Comparison of ENCODE assay signal across 13 mouse cellular contexts in genomic region chr2:44148550-44149100, GRCm38 (mm10).
DNase-seq lines count a peak whose midpoint lies in the region; ATAC-seq and TF ChIP-seq lines count a peak whose summit lies in the region.
"Had no signal": no experiment of that assay in that cellular context is flagged by ENCODE, and none has a peak within 500 bp of the region (broad histone marks: within the 10 kb centered on the region; RNA-seq: fewer than 3 reads in every experiment).

No protein-coding gene starts in this region.

- peak overlapping the region; percentile 39 for H3K27ac ChIP-seq in embryonic facial prominence, embryonic 14.5 days (replicated peaks; ENCODE audit: low read depth, low read length)
- no peak overlapping the region for H3K27ac ChIP-seq in embryonic facial prominence, embryonic 10.5 days (replicated peaks)
- peak overlapping the region; percentile 78; the same call in 1 of the 2 replicates for H3K27ac ChIP-seq in kidney, embryonic 14.5 days (ENCODE audit: low read depth, low read length)
- peak overlapping the region; percentile 91 for H3K27ac ChIP-seq in lung, embryonic 16.5 days (ENCODE audit: low read length)
- peak overlapping the region; percentile 61; the same call in 1 of the 2 replicates for H3K27ac ChIP-seq in stomach, postnatal 0 days (replicated peaks)
- H3K27ac ChIP-seq: hindbrain, embryonic 14.5 days; liver, embryonic 13.5 days; neural tube, embryonic 13.5 days had no signal

- H3K4me3 ChIP-seq in embryonic facial prominence, embryonic 14.5 days (ENCODE audit: low read depth, low read length): no peak overlapping the region
- no peak overlapping the region for H3K4me3 ChIP-seq in embryonic facial prominence, embryonic 10.5 days
- H3K4me3 ChIP-seq in kidney, embryonic 14.5 days (ENCODE audit: low read length): no peak overlapping the region
- no peak overlapping the region for H3K4me3 ChIP-seq in lung, embryonic 16.5 days (ENCODE audit: low read length)
- no peak overlapping the region for H3K4me3 ChIP-seq in stomach, postnatal 0 days (ENCODE audit: low read depth, low read length)
- H3K4me3 ChIP-seq: liver, embryonic 13.5 days; neural tube, embryonic 13.5 days had no signal

- TF ChIP-seq EP300 in stomach, postnatal 0 days (optimal IDR thresholded peaks at IDR 0.05): no peak

- no peak overlapping the region for H3K4me2 ChIP-seq in embryonic facial prominence, embryonic 14.5 days (ENCODE audit: low read depth, low read length)
- no peak overlapping the region for H3K4me2 ChIP-seq in kidney, embryonic 14.5 days (replicated peaks; ENCODE audit: low read depth, low read length)
- no peak overlapping the region for H3K4me2 ChIP-seq in lung, embryonic 16.5 days (ENCODE audit: low read depth, low read length)
- H3K4me2 ChIP-seq in stomach, postnatal 0 days (replicated peaks; ENCODE audit: low read depth): no peak overlapping the region
- H3K4me2 ChIP-seq: hindbrain, embryonic 14.5 days; liver, embryonic 13.5 days; neural tube, embryonic 13.5 days had no signal

- H3K9ac ChIP-seq in embryonic facial prominence, embryonic 14.5 days (ENCODE audit: low read depth, low read length): no peak overlapping the region
- no peak overlapping the region for H3K9ac ChIP-seq in kidney, embryonic 14.5 days (ENCODE audit: low read depth, low read length)
- H3K9ac ChIP-seq in lung, embryonic 16.5 days (ENCODE audit: low read length): no peak overlapping the region
- no peak overlapping the region for H3K9ac ChIP-seq in stomach, postnatal 0 days (ENCODE audit: low read length)
- H3K9ac ChIP-seq: hindbrain, embryonic 14.5 days; liver, embryonic 13.5 days; neural tube, embryonic 13.5 days had no signal

- peak; percentile 57 for DNase-seq in embryonic facial prominence, embryonic 14.5 days (ENCODE audit: low spot score)
- no peak for DNase-seq in embryonic facial prominence, embryonic 10.5 days (ENCODE audit: low spot score)
- DNase-seq in kidney, adult 9 months: no peak
- DNase-seq in lung, postnatal 25 days (ENCODE audit: low spot score): no peak
- DNase-seq in stomach, postnatal 0 days (ENCODE audit: low spot score): no peak
- DNase-seq in left cerebral cortex, postnatal 36 days (ENCODE audit: low spot score in 2 of 2): no peak
- DNase-seq: liver, embryonic 13.5 days had no signal

- no peaks in the 10 kb centered on the region for H3K9me3 ChIP-seq in embryonic facial prominence, embryonic 14.5 days (ENCODE audit: control insufficient read depth, low read length)
- no peaks in the 10 kb centered on the region for H3K9me3 ChIP-seq in embryonic facial prominence, embryonic 10.5 days
- no peaks in the 10 kb centered on the region for H3K9me3 ChIP-seq in kidney, embryonic 14.5 days (ENCODE audit: control insufficient read depth, low read length)
- no peaks in the 10 kb centered on the region for H3K9me3 ChIP-seq in lung, embryonic 16.5 days (ENCODE audit: control insufficient read depth, low read length)
- H3K9me3 ChIP-seq in stomach, postnatal 0 days (ENCODE audit: control insufficient read depth, low read length): no peaks in the 10 kb centered on the region
- H3K9me3 ChIP-seq: liver, embryonic 13.5 days; neural tube, embryonic 13.5 days had no signal

- 57% methylated on average over 7 of the region's 7 CpGs for WGBS in embryonic facial prominence, embryonic 14.5 days
- WGBS in embryonic facial prominence, embryonic 10.5 days: 65% methylated on average over 7 of the region's 7 CpGs
- WGBS in kidney, embryonic 14.5 days: 74% methylated on average over 7 of the region's 7 CpGs
- WGBS in lung, embryonic 16.5 days: 38% methylated on average over 7 of the region's 7 CpGs
- 55% methylated on average over 7 of the region's 7 CpGs for WGBS in stomach, postnatal 0 days

- intact Hi-C loops in left cerebral cortex, postnatal 36 days (cut with DNase I): no loop called here

- no peaks in the 10 kb centered on the region for H3K4me1 ChIP-seq in embryonic facial prominence, embryonic 14.5 days (ENCODE audit: control insufficient read depth, insufficient read depth, low read length)
- H3K4me1 ChIP-seq in embryonic facial prominence, embryonic 10.5 days: no peaks in the 10 kb centered on the region
- no peaks in the 10 kb centered on the region for H3K4me1 ChIP-seq in kidney, embryonic 14.5 days (ENCODE audit: control insufficient read depth, insufficient read depth, low read length)
- 0 out of 2 replicates have a peak, but pooled peaks cover 3% of the 10 kb centered on the region for H3K4me1 ChIP-seq in lung, embryonic 16.5 days (replicated peaks; ENCODE audit: control insufficient read depth, insufficient read depth, low read length)
- no peaks in the 10 kb centered on the region; the same call in 1 of the 2 replicates for H3K4me1 ChIP-seq in stomach, postnatal 0 days (replicated peaks; ENCODE audit: control insufficient read depth, insufficient read depth)
- H3K4me1 ChIP-seq: liver, embryonic 13.5 days; neural tube, embryonic 13.5 days had no signal

- no peaks in the 10 kb centered on the region for H3K27me3 ChIP-seq in embryonic facial prominence, embryonic 14.5 days (replicated peaks; ENCODE audit: control insufficient read depth, insufficient read depth, low read length)
- H3K27me3 ChIP-seq in embryonic facial prominence, embryonic 10.5 days (replicated peaks; ENCODE audit: low read depth, poor library complexity, severe bottlenecking): no peaks in the 10 kb centered on the region
- H3K27me3 ChIP-seq in kidney, embryonic 14.5 days (ENCODE audit: control insufficient read depth, insufficient read depth, low read length): no peaks in the 10 kb centered on the region
- H3K27me3 ChIP-seq in lung, embryonic 16.5 days (ENCODE audit: control insufficient read depth, insufficient read depth, low read depth, low read length): no peaks in the 10 kb centered on the region
- H3K27me3 ChIP-seq in stomach, postnatal 0 days (ENCODE audit: control insufficient read depth, insufficient read depth, low read length): no peaks in the 10 kb centered on the region
- H3K27me3 ChIP-seq: CH12.LX; liver, embryonic 13.5 days; neural tube, embryonic 13.5 days had no signal

- TF ChIP-seq CTCF in stomach, postnatal 0 days (IDR thresholded peaks at IDR 0.05; ENCODE audit: low read depth): no peak

- H3K36me3 ChIP-seq in embryonic facial prominence, embryonic 14.5 days (ENCODE audit: control insufficient read depth, insufficient read depth, low read length): no peaks in the 10 kb centered on the region
- H3K36me3 ChIP-seq in embryonic facial prominence, embryonic 10.5 days (replicated peaks): no peaks in the 10 kb centered on the region
- no peaks in the 10 kb centered on the region for H3K36me3 ChIP-seq in kidney, embryonic 14.5 days (ENCODE audit: control insufficient read depth, insufficient read depth, low read length)
- H3K36me3 ChIP-seq in lung, embryonic 16.5 days (ENCODE audit: control insufficient read depth, insufficient read depth, low read length): no peaks in the 10 kb centered on the region
- no peaks in the 10 kb centered on the region for H3K36me3 ChIP-seq in stomach, postnatal 0 days (ENCODE audit: control insufficient read depth, insufficient read depth, low read length)
- H3K36me3 ChIP-seq: liver, embryonic 13.5 days; neural tube, embryonic 13.5 days had no signal

- ATAC-seq in embryonic facial prominence, embryonic 14.5 days (ENCODE audit: low read depth): 0 out of 2 replicates have a peak, but pooled peaks have one; percentile 50
- ATAC-seq in kidney, embryonic 14.5 days (ENCODE audit: low FRiP score, low TSS enrichment): no peak
- peak; percentile 76 for ATAC-seq in lung, embryonic 16.5 days (ENCODE audit: low read depth)
- ATAC-seq in stomach, postnatal 0 days (ENCODE audit: low FRiP score, low TSS enrichment): no peak
- ATAC-seq: activated CD4-positive, CD25-positive, alpha-beta regulatory T cell, adult 4 months had no signal

Comparison
In these comparisons a context has a peak if more than half of its experiments do, and no peak if none do; other contexts are left out.
1. ATAC-seq: peak in embryonic facial prominence, embryonic 14.5 days (single experiment) and lung, embryonic 16.5 days (single experiment); none in kidney, embryonic 14.5 days (single experiment) and stomach, postnatal 0 days (single experiment).